Mouse (Mus musculus): ENCODE data around the gene Aco1.
"Not testable (repeated sequence)": the region's sequence is repeated elsewhere in the genome, so short reads cannot be mapped to it uniquely, and the experiment has no call there.

DNA sequence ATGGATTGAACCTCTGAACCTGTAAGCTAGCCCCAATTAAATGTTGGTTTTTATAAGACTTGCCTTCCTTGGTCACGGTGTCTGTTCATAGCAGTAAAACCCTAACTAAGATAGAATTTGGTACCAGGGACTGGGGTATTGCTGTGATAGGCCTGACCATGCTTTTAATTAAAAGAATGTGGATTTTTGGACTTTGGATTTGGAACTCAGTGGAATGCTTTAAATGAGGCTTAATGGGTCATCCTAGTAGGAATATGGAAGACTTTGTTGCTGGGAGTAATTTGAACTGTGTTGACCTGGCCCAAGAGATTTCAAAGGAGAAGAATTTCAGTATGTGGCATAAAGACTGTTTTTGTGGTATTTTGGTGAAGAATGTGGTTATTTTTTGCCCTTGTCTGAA, 20.6 kb upstream of the Aco1 start:
- not testable (repeated sequence) for TF ChIP-seq CTCF (IDR thresholded peaks at IDR 0.05; ENCODE audit: extremely low read depth, insufficient read length, insufficient replicate concordance, low read depth, low read length); POLR2A (IDR thresholded peaks at IDR 0.05; ENCODE audit: low read depth, low read length)

Data from small intestine, adult 2 months (tissue).